ENCODE assay signal across 8 mouse cellular contexts in genomic region chr6:59209299-59209707, GRCm38 (mm10). TPM values are rescaled to one million over a fixed set of nuclear protein-coding genes. Genes with fewer than 3 reads are reported as not detected.
A peak's percentile ranks its signal among the peaks of the same experiment; 100 is the strongest.
DNase-seq lines count a peak whose midpoint lies in the region; ATAC-seq and TF ChIP-seq lines count a peak whose summit lies in the region.

No protein-coding gene starts in this region.

- peak; percentile 51; the same call in 1 of the 2 replicates for ATAC-seq in erythroblast, adult 5-6 weeks (replicated peaks; ENCODE audit: low FRiP score, poor library complexity, severe bottlenecking)
- ATAC-seq in intestine, embryonic 15.5 days: peak; percentile 46
- peak; percentile 43 for ATAC-seq in liver, postnatal 0 days
- peak; percentile 40 for ATAC-seq in neutrophil, adult 5-6 weeks (ENCODE audit: extremely low read depth, insufficient number of reproducible peaks, low FRiP score, poor library complexity, severe bottlenecking)

- 0 out of 2 replicates have a peak, but pooled peaks have one; percentile 9 for TF ChIP-seq CTCF in kidney, adult 2 months (conservative IDR thresholded peaks at IDR 0.05; ENCODE audit: insufficient read depth, insufficient read length, low read depth, low read length)
- no peak for TF ChIP-seq CTCF in MEL (IDR thresholded peaks at IDR 0.05 in 2 of 3, conservative IDR thresholded peaks at IDR 0.05 in 1 of 3; ENCODE audit: control insufficient read depth in 1 of 3, insufficient read depth in 1 of 3, low read depth in 2 of 3, low read length in 3 of 3, poor library complexity in 1 of 3, severe bottlenecking in 1 of 3)
- TF ChIP-seq CTCF in liver, postnatal 0 days (IDR thresholded peaks at IDR 0.05; ENCODE audit: low read depth): peak; percentile 36

- 9% methylated on average over 5 of the region's 5 CpGs for WGBS in kidney, adult 2 months
- WGBS in intestine, embryonic 15.5 days: 22% methylated on average over 5 of the region's 5 CpGs
- 17% methylated on average over 5 of the region's 5 CpGs for WGBS in liver, postnatal 0 days (ENCODE audit: insufficient replicate concordance)

- no peak for TF ChIP-seq EP300 in MEL (IDR thresholded peaks at IDR 0.05; ENCODE audit: low read depth in 1 of 2, low read length in 2 of 2)
- no peak for TF ChIP-seq EP300 in liver, postnatal 0 days (IDR thresholded peaks at IDR 0.05; ENCODE audit: low read depth)

- H3K4me2 ChIP-seq in intestine, embryonic 15.5 days (replicated peaks): peak overlapping the region; percentile 65
- H3K4me2 ChIP-seq in liver, postnatal 0 days (ENCODE audit: low read depth, low read length): peak overlapping the region; percentile 76

- H3K9ac ChIP-seq in MEL (ENCODE audit: control insufficient read depth, low read depth, low read length, poor library complexity, severe bottlenecking): peak overlapping the region; percentile 92
- H3K9ac ChIP-seq in intestine, embryonic 15.5 days: peak overlapping the region; percentile 84
- H3K9ac ChIP-seq in liver, postnatal 0 days (replicated peaks): peak overlapping the region; percentile 79

- H3K79me2 ChIP-seq in MEL (ENCODE audit: control insufficient read depth, insufficient read depth, low read length, poor library complexity): peaks cover 3% of the 10 kb centered on the region; the same call in 1 of the 2 replicates

- no peak for TF ChIP-seq RAD21 in MEL (IDR thresholded peaks at IDR 0.05; ENCODE audit: low read depth, low read length)

- H3K36me3 ChIP-seq in kidney, adult 2 months (ENCODE audit: control insufficient read depth, insufficient read depth, low read length): no peaks in the 10 kb centered on the region
- H3K36me3 ChIP-seq in MEL (ENCODE audit: control insufficient read depth in 1 of 2, insufficient read depth in 2 of 2, low read length in 2 of 2): no peaks in the 10 kb centered on the region; a peak in 1 of 4 replicates
- H3K36me3 ChIP-seq in intestine, embryonic 15.5 days: no peaks in the 10 kb centered on the region
- no peaks in the 10 kb centered on the region for H3K36me3 ChIP-seq in liver, postnatal 0 days (replicated peaks; ENCODE audit: insufficient read depth, low read length)

- H3K9me3 ChIP-seq in MEL (replicated peaks; ENCODE audit: insufficient read depth, low read length): no peaks in the 10 kb centered on the region
- no peaks in the 10 kb centered on the region for H3K9me3 ChIP-seq in intestine, embryonic 15.5 days
- H3K9me3 ChIP-seq in liver, postnatal 0 days (ENCODE audit: low read length): no peaks in the 10 kb centered on the region

- peak overlapping the region; percentile 62 for H3K27ac ChIP-seq in kidney, adult 2 months (ENCODE audit: insufficient read depth, low read depth, low read length)
- H3K27ac ChIP-seq in MEL (ENCODE audit: control insufficient read depth, low read depth, low read length): peak overlapping the region; percentile 47; the same call in 1 of the 2 replicates
- H3K27ac ChIP-seq in intestine, embryonic 15.5 days: peak overlapping the region; percentile 76
- peak overlapping the region; percentile 94 for H3K27ac ChIP-seq in liver, postnatal 0 days (ENCODE audit: low read depth)

- peaks cover 6% of the 10 kb centered on the region; the same call in 1 of the 2 replicates for H3K4me1 ChIP-seq in kidney, adult 2 months (ENCODE audit: control insufficient read depth, insufficient read depth, low read length)
- H3K4me1 ChIP-seq in MEL (ENCODE audit: control insufficient read depth in 1 of 2, insufficient read depth in 2 of 2, low read length in 2 of 2): no peaks in the 10 kb centered on the region; a peak in 1 of 4 replicates
- H3K4me1 ChIP-seq in intestine, embryonic 15.5 days (replicated peaks): no peaks in the 10 kb centered on the region
- no peaks in the 10 kb centered on the region for H3K4me1 ChIP-seq in liver, postnatal 0 days (ENCODE audit: insufficient read depth)

- peak; percentile 57 for DNase-seq in kidney, adult 2 months
- no peak for DNase-seq in kidney, adult 11 months
- peak; percentile 71 for DNase-seq in MEL (ENCODE audit: low read depth, low spot score)
- DNase-seq in liver, postnatal 0 days: no peak
- DNase-seq in embryo, embryonic 10 days (ENCODE audit: low spot score): no peak

- peak overlapping the region; percentile 67 for H3K4me3 ChIP-seq in kidney, adult 2 months (ENCODE audit: insufficient read depth, low read depth, low read length)
- peak overlapping the region; percentile 94 to 97 for H3K4me3 ChIP-seq in MEL (ENCODE audit: control insufficient read depth in 1 of 2, insufficient read depth in 1 of 2, low read depth in 2 of 2, low read length in 2 of 2)
- H3K4me3 ChIP-seq in intestine, embryonic 15.5 days (replicated peaks): peak overlapping the region; percentile 79
- H3K4me3 ChIP-seq in liver, postnatal 0 days (ENCODE audit: low read depth, low read length): peak overlapping the region; percentile 73

- TF ChIP-seq POLR2A in kidney, adult 2 months (IDR thresholded peaks at IDR 0.05; ENCODE audit: low read depth, low read length): no peak
- TF ChIP-seq POLR2A in MEL (IDR thresholded peaks at IDR 0.05; ENCODE audit: control insufficient read depth in 1 of 2, insufficient read depth in 1 of 2, low read depth in 1 of 2, low read length in 2 of 2, poor library complexity in 1 of 2): no peak; a peak in 1 of 4 replicates

- H3K27me3 ChIP-seq in kidney, adult 2 months (replicated peaks; ENCODE audit: control insufficient read depth, insufficient read depth, low read length): no peaks in the 10 kb centered on the region
- H3K27me3 ChIP-seq in MEL (ENCODE audit: control insufficient read depth in 1 of 2, insufficient read depth in 2 of 2, low read length in 2 of 2): no peaks in the 10 kb centered on the region
- no peaks in the 10 kb centered on the region for H3K27me3 ChIP-seq in intestine, embryonic 15.5 days (replicated peaks)
- H3K27me3 ChIP-seq in liver, postnatal 0 days (ENCODE audit: insufficient read depth, low read length): no peaks in the 10 kb centered on the region

TF ChIP-seq in MEL, 35 proteins besides CTCF, POLR2A, EP300 and RAD21:
- TF ChIP-seq TBP (IDR thresholded peaks at IDR 0.05; ENCODE audit: low read depth, low read length): 0 out of 2 replicates have a peak, but pooled peaks have one; percentile 18
- peak; percentile 28; the same call in 1 of the 2 replicates for TF ChIP-seq SIN3A (IDR thresholded peaks at IDR 0.05; ENCODE audit: low read length)
- no peak; the same call in 1 of the 2 replicates for TF ChIP-seq MAX (IDR thresholded peaks at IDR 0.05; ENCODE audit: low read length)
- TF ChIP-seq MXI1 (IDR thresholded peaks at IDR 0.05; ENCODE audit: low read depth, low read length): 0 out of 2 replicates have a peak, but pooled peaks have one; percentile 17
- TF ChIP-seq MAFK (IDR thresholded peaks at IDR 0.05; ENCODE audit: borderline replicate concordance, low read depth, low read length): no peak
- peak; percentile 70; the same call in 1 of the 2 replicates for TF ChIP-seq USF1 (IDR thresholded peaks at IDR 0.05; ENCODE audit: low read depth, low read length)
- no peak for TF ChIP-seq GATA1 (IDR thresholded peaks at IDR 0.05; ENCODE audit: low read depth, low read length)
- TF ChIP-seq USF2 (IDR thresholded peaks at IDR 0.05; ENCODE audit: borderline replicate concordance in 1 of 2, insufficient read depth in 1 of 2, low read depth in 1 of 2, low read length in 2 of 2): 0 out of 4 replicates have a peak, but pooled peaks of 1 of the 2 experiments have one; percentile 16

RNA-seq across cellular contexts. Expression of gene Tigd2, which starts 0.6 kb away (rescaled TPM):
- 2.7 and 2.8 TPM in 2 replicates for polyA plus RNA-seq in kidney, adult 2 months (2012; rRNA removed)
- total RNA-seq in MEL (2012; rRNA removed): 7.2 and 7.6 TPM in 2 replicates
- polyA plus RNA-seq in MEL (2012; ENCODE audit: insufficient read depth in 1 of 2, insufficient read length in 2 of 2, low read depth in 1 of 2, low replicate concordance in 2 of 2, missing spikeins in 1 of 2): 10 to 100 TPM in 1 of 2 experiments, 1 to 10 TPM in 1; 7.5 to 64.5 TPM
- total RNA-seq in erythroblast, adult 5-6 weeks (2015; ENCODE audit: low replicate concordance): 1.5 and 3.8 TPM in 2 replicates
- 4.9 and 5.6 TPM in 2 replicates for total RNA-seq in erythroblast, adult 5-6 weeks (2017; ENCODE audit: low replicate concordance)
- polyA plus RNA-seq in intestine, embryonic 15.5 days (2015; fragmentation: Nextera tagmentation; extraction: Ambion mirVana): 11.0 and 11.4 TPM in 2 replicates
- 6.0 and 6.5 TPM in 2 replicates for polyA plus RNA-seq in liver, postnatal 0 days (2015; fragmentation: Nextera tagmentation; extraction: Ambion mirVana)
- total RNA-seq in neutrophil, adult 5-6 weeks (2017): 35.4 and 42.8 TPM in 2 replicates

Comparison
In these comparisons a context has a peak if more than half of its experiments do, and no peak if none do; other contexts are left out.
1. DNase-seq: peak in kidney, adult 2 months (single experiment) and MEL (single experiment); none in kidney, adult 11 months (single experiment), liver, postnatal 0 days (single experiment) and embryo, embryonic 10 days (single experiment).
2. CTCF ChIP-seq: peak in kidney, adult 2 months (single experiment) and liver, postnatal 0 days (single experiment); none in MEL (0 of 3).
3. Peak in every context shown above with its lines, with median percentiles within 50 percentile points of each other: H3K27ac ChIP-seq, H3K4me3 ChIP-seq, H3K9ac ChIP-seq and ATAC-seq.